Mouse (Mus musculus): ENCODE data around the gene Fam219a.
A peak's percentile ranks its signal among the peaks of the same experiment; 100 is the strongest.

Gene Fam219a

DNA sequence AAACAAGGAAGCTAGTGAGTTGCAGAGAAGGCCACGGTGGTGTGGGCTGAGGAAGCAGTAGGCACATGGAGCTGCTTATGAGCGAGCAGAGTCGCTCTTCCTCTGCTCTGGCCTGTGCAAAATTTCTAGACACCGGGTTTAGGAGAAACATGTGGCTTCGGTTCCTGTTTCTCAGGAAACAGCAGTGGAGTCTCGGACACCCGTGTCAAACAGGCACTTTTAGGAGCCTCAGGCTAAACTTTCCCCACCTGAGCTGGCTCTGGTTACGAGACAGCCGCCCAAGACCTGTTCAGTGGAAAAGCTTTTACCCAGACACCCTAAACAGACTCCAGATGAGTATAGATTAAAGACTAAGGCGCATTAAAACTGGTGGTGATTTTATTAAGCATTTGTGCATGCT is 100.1 kb downstream of the Fam219a start:
- DNase-seq: no peak

DNA sequence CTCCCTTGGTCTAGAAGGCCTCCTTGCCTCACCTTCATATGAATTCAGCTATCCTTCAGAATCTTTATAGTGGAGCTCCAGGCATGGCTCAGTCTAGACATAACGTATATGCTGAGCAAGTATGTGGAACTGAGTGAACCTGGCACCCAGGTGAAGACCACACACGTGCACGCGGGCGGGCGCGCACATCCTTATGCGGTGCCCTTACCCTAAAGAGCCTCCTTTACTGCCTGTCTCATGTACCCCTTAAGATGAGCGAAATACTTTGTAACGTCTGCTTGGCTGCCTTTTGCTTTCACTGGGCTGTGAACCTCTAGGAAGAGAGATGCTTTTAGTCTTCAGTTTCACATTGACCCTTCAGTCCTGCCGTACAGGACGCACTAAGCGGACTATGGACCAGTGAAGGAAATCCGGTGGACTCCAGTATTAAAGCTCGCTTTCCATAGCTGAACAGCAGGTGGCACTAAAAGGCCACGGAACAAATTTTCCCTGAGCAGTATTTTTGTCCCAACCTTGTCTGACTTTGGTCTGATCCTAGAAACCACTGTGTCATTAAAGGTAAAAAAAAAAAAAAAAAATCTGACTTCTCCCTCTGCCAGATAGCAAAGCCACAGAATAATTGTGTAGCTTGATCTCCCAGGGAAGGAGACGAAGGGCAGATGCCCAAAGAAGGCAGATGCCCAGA is 100.8 kb downstream of the Fam219a start:
- peak; percentile 76 for DNase-seq
